Mouse (Mus musculus) E14TG2a.4 (cell line): ENCODE results near the gene Ap1ar.

Experiments used
- CTCF ChIP-seq: conservative IDR thresholded peaks from 2 replicates; pipeline ENCODE4 v1.5.1; 2014; ENCODE audit warnings: low read length
- POU5F1 ChIP-seq: IDR thresholded peaks from 2 replicates; pipeline ENCODE4 v1.6.1; 2014; ENCODE audit warnings: low read length, borderline replicate concordance

GRCm38 (mm10) chr3:127875059-127875458 is 37.7 kb upstream of the Ap1ar start:
- TF ChIP-seq CTCF (no peak), POU5F1 (no peak)
